Mouse (Mus musculus): Measurements from ENCODE around the gene Stx11.

DNA sequence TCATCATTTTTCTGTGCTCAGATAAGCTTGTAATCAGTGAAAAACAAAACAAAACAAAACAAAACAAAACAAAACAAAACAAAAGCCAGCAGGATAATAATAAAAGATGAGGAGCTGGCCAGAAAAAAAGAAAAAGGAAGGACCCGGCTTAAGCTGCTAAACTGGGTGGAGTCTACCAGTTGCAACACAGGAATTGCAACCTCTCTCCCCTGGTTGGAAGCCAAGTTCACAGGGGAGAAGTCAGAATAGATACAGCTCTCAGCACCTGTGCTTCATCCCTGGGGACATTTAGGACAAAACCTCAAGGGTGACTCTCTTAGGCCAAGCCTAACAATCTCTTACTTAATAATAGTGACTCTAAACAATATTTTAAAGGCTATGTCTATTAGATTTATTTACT, 8.3 kb downstream of the Stx11 start:
- TF ChIP-seq CTCF (IDR thresholded peaks at IDR 0.05; ENCODE audit: control insufficient read depth, insufficient read depth, low read length) (no peak), POLR2A (IDR thresholded peaks at IDR 0.05; ENCODE audit: borderline replicate concordance, control insufficient read depth, low read depth, low read length) (no peak)

Measured in bone marrow, adult 2 months (tissue).